Mouse (Mus musculus): Measurements from ENCODE around the gene Arhgef3. TPM values are rescaled to one million over a fixed set of nuclear protein-coding genes. Genes with fewer than 3 reads are reported as not detected.
A peak's percentile ranks its signal among the peaks of the same experiment; 100 is the strongest.

Gene Arhgef3
- polyA plus RNA-seq, 1 experiment from 2014 or later: 81.9 TPM

DNA sequence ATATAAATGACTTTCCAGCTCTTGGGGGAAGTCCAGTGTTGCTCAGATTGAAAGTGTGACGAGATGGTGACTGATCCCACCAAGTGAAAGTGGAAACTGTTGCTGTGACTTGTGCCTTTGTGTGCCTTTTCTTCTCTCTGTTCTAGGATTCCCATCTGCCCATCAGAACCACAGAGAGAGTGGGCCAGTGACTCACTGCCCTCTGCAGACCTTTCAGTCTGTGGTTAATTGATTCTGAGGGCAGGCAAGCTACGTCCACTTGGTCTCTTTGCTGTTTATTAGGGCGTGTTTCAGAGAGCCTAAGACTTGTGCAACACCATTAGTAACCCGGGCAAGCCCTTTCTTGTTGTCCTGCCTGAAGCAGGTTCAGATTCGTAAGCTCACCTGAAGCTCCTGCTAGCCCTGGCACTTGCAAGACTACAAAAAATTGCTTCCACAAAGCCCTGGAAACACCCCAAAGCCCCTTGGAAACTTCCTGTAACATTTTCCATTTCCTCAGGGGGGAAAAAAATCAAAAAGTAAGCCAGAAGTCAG lies 261.5 kb downstream of the Arhgef3 start:
- Histone ChIP-seq H3K36me3 (ENCODE audit: inconsistent target) (no peaks in the 10 kb centered on the region), H3K27ac (peak overlapping the region; percentile 43), H3K4me3 (ENCODE audit: inconsistent target) (no peak overlapping the region), H3K79me2 (ENCODE audit: inconsistent target) (peaks cover 41% of the 10 kb centered on the region)
- 15% methylated on average over 5 of the region's 5 CpGs for WGBS (ENCODE audit: missing documents)

DNA sequence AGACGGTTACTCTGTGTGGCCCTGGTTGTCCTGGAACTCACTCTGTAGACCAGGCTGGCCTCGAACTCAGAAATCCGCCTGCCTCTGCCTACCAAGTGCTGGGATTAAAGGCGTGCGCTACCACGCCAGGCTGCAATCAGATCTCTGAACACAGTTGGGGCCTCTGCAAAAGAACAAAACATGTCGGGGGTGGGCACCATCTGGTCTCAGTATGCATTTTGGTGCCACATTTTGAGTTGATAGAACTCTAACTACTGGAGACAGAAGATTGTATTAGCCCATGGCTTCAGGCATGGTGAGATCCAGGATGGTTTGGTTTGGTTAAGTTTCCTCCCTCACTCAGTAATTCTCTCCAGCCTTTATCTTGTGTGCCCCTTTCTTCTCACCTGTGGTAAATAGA lies 264.0 kb downstream of the Arhgef3 start:
- WGBS (ENCODE audit: missing documents): 85% methylated on average over 7 of the region's 7 CpGs
- Histone ChIP-seq H3K27ac (peak overlapping the region; percentile 84; the same call in 1 of the 2 replicates), H3K4me3 (ENCODE audit: inconsistent target) (no peak overlapping the region), H3K79me2 (ENCODE audit: inconsistent target) (peaks cover 65% of the 10 kb centered on the region), H3K36me3 (ENCODE audit: inconsistent target) (peaks cover 2% of the 10 kb centered on the region; the same call in 1 of the 2 replicates)

DNA sequence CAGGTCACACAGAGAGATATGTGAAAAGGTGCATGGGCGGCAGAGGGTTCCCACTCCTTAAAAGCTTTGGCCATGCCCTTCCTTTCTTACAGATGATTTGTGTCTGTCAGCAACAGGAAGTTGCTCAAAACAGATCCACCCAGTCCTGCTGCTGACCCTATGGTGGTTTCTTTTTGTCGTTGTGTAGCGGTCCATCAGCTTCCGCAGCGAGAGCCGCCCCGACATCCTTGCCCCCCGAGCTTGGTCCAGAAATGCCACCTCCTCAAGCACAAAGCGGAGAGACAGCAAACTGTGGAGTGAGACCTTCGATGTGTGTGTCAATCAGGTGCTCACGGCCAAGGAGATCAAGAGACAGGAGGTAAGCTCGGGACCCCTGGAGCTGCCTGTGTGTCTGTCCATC lies 264.7 kb downstream of the Arhgef3 start:
- under 1% methylated on average over 12 of the region's 12 CpGs for WGBS (ENCODE audit: missing documents)
- Histone ChIP-seq H3K79me2 (ENCODE audit: inconsistent target) (peaks cover 65% of the 10 kb centered on the region), H3K4me3 (ENCODE audit: inconsistent target) (peak overlapping the region; percentile 76), H3K36me3 (ENCODE audit: inconsistent target) (peaks cover 10% of the 10 kb centered on the region; the same call in 1 of the 2 replicates), H3K27ac (peak overlapping the region; percentile 84)

DNA sequence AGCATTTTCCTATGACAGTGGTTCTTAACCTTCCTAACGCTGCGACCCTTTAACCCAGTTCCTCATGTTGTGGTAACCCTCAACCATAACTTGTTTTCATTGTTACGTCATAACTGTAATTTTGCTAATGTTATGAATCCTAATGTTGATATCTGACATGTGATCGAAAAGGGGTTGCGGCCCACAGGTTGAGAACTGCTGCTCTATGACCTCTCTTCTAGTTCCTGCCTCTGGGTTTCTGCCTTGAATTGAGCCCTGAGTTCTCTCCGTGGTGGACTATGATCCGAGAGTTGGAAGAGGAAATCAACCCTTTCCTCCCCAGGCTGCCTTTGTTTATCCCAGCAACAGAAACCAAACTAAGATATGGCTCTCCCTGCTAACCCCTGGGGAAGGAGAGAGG lies 266.8 kb downstream of the Arhgef3 start:
- Histone ChIP-seq H3K79me2 (ENCODE audit: inconsistent target) (peaks cover 65% of the 10 kb centered on the region), H3K4me3 (ENCODE audit: inconsistent target) (no peak overlapping the region; the same call in 1 of the 2 replicates), H3K36me3 (ENCODE audit: inconsistent target) (peaks cover 29% of the 10 kb centered on the region; the same call in 1 of the 2 replicates), H3K27ac (no peak overlapping the region)
- WGBS (ENCODE audit: missing documents): 22% methylated on average over 7 of the region's 7 CpGs

DNA sequence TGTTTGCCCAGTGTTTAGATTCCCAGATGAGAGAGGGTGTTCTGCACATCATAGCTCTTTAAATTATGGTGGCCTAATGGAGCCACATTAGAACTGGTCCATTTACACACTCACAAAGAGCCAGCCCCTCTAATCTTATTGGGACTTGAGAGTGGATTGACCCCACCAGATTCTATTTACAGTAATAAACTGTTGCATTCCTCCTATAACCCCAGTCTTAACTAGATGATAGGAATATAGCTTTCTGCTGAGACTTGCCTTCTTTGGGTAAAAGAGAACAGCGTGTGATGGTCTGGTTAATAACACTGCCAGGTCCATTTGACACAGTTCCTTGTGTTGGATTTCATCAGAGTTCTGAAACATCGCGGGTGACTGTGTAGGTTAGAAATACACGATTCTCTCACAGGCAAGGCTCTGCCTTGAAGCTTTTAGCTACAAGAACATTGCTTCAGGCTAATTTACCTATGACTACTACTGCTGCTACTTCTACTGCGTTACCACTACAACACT lies 268.7 kb downstream of the Arhgef3 start:
- peaks cover 46% of the 10 kb centered on the region for H3K36me3 ChIP-seq (ENCODE audit: inconsistent target)
- H3K27ac ChIP-seq: no peak overlapping the region
- H3K4me3 ChIP-seq (ENCODE audit: inconsistent target): no peak overlapping the region
- peaks cover 50% of the 10 kb centered on the region for H3K79me2 ChIP-seq (ENCODE audit: inconsistent target)
- 87% methylated on average over 5 of the region's 5 CpGs for WGBS (ENCODE audit: missing documents)

DNA sequence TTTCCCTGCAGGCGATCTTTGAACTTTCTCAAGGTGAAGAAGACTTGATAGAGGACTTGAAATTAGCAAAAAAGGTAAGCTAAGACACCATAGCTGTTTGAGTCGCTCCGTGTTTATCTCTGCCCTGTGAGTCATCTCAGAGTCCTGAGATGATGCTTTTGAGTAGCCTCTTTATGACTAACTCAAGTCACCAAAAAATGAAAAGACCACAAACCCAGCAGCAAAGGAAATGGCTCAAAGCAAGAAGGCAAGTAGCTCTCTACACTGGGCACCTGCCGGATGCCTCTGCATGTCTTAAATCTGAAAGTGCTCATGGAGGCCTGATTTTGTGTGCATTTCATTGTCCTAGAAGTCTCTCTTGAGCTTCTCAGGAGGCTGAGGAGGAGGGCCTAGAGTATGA lies 269.4 kb downstream of the Arhgef3 start:
- Histone ChIP-seq H3K27ac (no peak overlapping the region), H3K79me2 (ENCODE audit: inconsistent target) (peaks cover 44% of the 10 kb centered on the region), H3K4me3 (ENCODE audit: inconsistent target) (no peak overlapping the region), H3K36me3 (ENCODE audit: inconsistent target) (peaks cover 53% of the 10 kb centered on the region)
- 97% methylated on average over 4 of the region's 4 CpGs for WGBS (ENCODE audit: missing documents)

DNA sequence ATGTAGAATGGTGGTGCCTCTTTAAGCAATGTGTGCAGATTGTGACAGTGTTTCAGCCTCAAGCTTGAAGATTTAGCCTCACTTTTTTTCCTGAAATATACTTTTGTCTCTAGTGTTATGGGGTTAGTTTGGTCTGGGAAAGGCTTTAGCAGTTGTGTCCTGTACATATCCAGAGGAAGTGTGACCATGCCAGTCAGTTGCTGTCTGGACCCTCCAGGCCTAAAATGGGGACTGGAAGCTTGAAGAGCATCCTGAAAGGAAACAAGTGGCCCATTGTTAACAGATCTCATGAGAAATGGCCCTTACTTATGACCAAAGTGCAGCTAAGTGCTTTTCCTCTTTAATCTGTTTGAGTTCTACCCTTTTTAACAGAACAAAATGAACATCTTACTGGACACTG lies 273.9 kb downstream of the Arhgef3 start:
- Histone ChIP-seq H3K79me2 (ENCODE audit: inconsistent target) (peaks cover under 1% of the 10 kb centered on the region; the same call in 1 of the 2 replicates), H3K27ac (no peak overlapping the region), H3K36me3 (ENCODE audit: inconsistent target) (peaks cover 81% of the 10 kb centered on the region), H3K4me3 (ENCODE audit: inconsistent target) (no peak overlapping the region)

DNA sequence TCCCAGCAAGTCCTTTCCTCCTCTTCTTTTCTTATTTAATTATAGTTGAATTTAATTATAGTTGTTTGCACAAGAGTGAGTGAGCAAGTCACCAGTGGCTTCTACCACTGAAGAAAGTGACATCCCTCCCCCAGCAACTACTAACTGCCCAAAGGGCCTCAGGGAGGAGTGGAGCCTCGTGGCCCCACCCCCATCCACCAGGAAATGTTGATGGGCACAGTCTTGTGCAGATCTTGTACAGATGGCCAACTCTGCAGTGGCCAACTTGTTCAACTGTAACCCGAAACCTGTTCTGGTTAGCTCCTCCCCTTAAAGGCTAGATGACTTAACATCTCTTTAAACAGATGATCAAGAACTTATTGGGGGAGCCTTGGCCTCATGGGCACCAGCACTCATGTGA lies 275.0 kb downstream of the Arhgef3 start:
- Histone ChIP-seq H3K4me3 (ENCODE audit: inconsistent target) (no peak overlapping the region), H3K27ac (no peak overlapping the region)
- WGBS (ENCODE audit: missing documents): 85% methylated on average over 2 of the region's 2 CpGs

DNA sequence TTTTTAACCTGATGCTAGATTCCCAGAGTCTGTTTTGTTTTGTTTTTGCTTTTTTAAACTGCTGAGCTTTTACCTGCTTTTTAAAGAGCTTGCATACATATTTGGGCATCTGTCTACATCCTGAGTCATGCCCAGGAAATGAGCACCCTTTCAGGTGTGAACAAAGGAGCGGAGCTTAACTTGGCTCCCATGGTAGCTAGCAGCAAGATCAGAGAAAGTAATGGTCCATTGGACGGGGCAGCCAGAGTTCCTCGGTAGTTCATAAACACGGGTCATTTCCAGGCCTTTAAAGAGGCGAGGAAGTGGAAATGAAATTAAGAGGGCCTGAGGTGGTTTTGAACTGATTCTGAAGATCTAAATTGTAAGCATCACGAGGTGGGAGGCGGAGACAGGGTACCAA lies 276.0 kb downstream of the Arhgef3 start:
- Histone ChIP-seq H3K79me2 (ENCODE audit: inconsistent target) (no peaks in the 10 kb centered on the region), H3K4me3 (ENCODE audit: inconsistent target) (no peak overlapping the region), H3K36me3 (ENCODE audit: inconsistent target) (peaks cover 75% of the 10 kb centered on the region), H3K27ac (no peak overlapping the region)
- WGBS (ENCODE audit: missing documents): 89% methylated on average over 6 of the region's 7 CpGs

More for the DNA sequence above, 275.0 kb downstream of the Arhgef3 start:
- Histone ChIP-seq H3K36me3 (ENCODE audit: inconsistent target) (peaks cover 81% of the 10 kb centered on the region), H3K79me2 (ENCODE audit: inconsistent target) (no peaks in the 10 kb centered on the region)

DNA sequence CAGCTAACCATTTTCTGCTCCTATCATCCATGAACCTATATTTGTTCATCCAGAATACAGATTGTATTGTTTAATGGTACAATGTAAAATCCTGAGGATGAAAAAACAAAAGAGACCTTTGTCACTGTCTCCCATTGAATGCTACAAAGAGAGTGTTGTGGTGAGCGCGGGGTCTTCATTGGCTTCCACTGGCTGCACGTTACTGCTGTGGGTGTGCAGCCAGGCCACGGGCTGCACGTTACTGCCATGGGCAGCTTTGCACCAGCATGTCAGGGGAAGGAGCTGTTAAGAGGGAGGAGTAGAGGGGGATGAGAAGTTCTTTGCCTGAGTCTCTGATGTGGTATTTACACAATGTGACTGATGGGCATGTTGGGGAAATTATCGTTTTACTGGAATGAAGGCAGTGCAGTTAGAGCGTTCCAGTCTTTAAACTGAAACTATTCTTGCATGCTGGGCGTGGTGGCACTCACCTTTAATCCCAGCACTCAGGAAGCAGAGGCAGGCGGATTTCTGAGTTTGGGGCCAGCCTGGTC lies 277.1 kb downstream of the Arhgef3 start:
- Histone ChIP-seq H3K36me3 (ENCODE audit: inconsistent target) (peaks cover 74% of the 10 kb centered on the region), H3K4me3 (ENCODE audit: inconsistent target) (no peak overlapping the region), H3K79me2 (ENCODE audit: inconsistent target) (no peaks in the 10 kb centered on the region), H3K27ac (no peak overlapping the region)
- WGBS (ENCODE audit: missing documents): 88% methylated on average over 9 of the region's 9 CpGs

DNA sequence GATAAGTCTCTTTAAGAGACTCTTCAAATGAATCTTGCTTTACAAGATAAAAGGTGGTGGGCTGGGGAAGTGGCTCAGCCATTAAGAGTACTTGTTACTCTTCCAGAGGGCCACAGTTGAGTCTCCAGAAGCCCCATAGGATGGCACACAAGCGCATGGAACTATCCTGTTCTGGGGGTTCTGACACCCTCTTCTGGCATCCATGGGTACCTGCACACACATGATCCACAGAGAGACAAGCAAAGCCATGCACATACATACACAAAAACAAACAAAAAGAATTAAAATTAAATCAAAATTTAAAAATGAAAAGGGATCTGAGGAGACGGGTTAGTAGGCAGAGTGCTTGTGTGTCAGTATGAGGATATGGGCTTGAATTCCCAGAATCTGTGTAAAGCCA lies 278.0 kb downstream of the Arhgef3 start:
- WGBS (ENCODE audit: missing documents): 94% methylated on average over 2 of the region's 2 CpGs
- Histone ChIP-seq H3K27ac (no peak overlapping the region), H3K36me3 (ENCODE audit: inconsistent target) (peaks cover 66% of the 10 kb centered on the region), H3K79me2 (ENCODE audit: inconsistent target) (no peaks in the 10 kb centered on the region), H3K4me3 (ENCODE audit: inconsistent target) (no peak overlapping the region)

DNA sequence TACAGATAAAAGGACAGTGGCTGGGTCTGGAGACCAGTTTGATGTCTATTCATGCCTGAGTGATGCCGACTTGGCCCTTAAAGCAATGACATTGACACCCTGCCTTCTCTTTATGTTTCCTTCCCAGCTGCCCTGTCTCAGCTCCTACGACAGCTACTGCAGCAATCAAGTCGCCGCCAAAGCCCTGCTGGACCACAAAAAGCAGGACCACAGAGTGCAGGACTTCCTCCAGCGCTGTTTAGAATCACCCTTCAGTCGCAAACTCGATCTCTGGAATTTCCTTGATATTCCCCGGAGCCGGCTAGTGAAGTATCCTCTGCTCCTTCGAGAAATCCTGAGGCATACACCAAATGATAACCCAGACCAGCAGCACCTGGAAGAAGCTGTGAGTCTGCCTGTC lies 279.1 kb downstream of the Arhgef3 start:
- WGBS (ENCODE audit: missing documents): 89% methylated on average over 10 of the region's 10 CpGs
- H3K4me3 ChIP-seq (ENCODE audit: inconsistent target): no peak overlapping the region
- H3K27ac ChIP-seq: no peak overlapping the region
- peaks cover 67% of the 10 kb centered on the region for H3K36me3 ChIP-seq (ENCODE audit: inconsistent target)
- H3K79me2 ChIP-seq (ENCODE audit: inconsistent target): no peaks in the 10 kb centered on the region

DNA sequence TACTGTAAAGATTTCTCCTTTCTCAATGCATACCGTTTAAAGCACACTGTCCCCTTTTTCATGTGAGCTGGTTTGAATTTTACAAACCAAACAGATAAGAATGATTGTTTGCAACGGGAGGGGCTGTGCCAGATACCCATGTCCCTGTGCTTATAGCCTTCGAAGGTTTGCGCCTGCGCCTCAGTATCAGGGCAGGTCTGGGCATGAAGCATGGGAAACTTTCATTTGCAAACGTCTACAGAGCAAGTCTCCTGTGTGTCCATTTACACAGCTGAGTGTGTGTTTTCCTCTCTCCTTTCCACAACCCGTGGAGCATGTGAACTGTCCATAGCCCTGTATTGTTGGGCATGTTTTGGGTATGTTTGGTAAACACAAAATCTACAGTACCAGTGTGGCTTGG lies 281.7 kb downstream of the Arhgef3 start:
- H3K27ac ChIP-seq: no peak overlapping the region
- no peaks in the 10 kb centered on the region for H3K79me2 ChIP-seq (ENCODE audit: inconsistent target)
- H3K4me3 ChIP-seq (ENCODE audit: inconsistent target): no peak overlapping the region
- 93% methylated on average over 7 of the region's 7 CpGs for WGBS (ENCODE audit: missing documents)
- peaks cover 66% of the 10 kb centered on the region for H3K36me3 ChIP-seq (ENCODE audit: inconsistent target)

DNA sequence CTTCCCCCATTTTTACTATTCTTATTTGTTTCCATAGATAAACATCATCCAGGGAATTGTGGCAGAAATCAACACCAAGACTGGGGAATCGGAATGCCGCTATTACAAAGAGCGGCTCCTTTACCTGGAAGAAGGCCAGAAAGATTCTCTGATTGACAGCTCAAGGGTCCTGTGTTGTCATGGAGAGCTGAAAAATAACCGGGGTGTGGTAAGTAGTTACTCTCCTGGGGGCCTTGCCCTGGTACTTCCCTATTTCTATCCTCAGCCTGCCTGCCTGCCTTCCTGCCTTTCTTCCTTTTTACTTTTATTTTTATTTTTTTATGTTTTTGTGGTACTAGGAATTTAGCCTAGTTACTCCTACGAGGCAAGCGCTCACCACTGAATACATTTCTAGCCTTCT lies 282.8 kb downstream of the Arhgef3 start:
- H3K4me3 ChIP-seq (ENCODE audit: inconsistent target): no peak overlapping the region
- H3K36me3 ChIP-seq (ENCODE audit: inconsistent target): peaks cover 68% of the 10 kb centered on the region
- H3K79me2 ChIP-seq (ENCODE audit: inconsistent target): no peaks in the 10 kb centered on the region
- 9% methylated on average over 6 of the region's 6 CpGs for WGBS (ENCODE audit: missing documents)
- H3K27ac ChIP-seq: 0 out of 2 replicates have a peak overlapping the region, but pooled peaks have one; percentile 10

DNA sequence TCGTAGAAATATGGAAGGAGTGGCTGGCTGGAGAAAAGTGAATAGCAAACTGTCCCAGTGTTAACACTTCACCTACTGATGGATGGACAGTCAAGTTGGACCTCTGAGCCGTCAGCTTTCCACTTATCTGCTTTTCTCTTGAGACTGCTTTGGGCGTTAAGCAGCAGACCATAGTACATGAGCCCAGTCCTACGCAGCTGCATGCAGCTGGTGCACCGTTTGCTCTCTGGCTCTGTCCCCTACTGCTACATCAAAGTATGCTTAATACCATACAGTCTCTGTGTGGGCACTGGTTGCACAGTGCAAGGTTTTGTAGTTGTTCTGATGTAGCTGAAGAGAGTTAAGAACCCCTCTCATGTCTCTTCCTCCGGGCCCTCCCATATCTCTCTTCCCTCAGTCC lies 285.8 kb downstream of the Arhgef3 start:
- Histone ChIP-seq H3K4me3 (ENCODE audit: inconsistent target) (no peak overlapping the region), H3K36me3 (ENCODE audit: inconsistent target) (peaks cover 59% of the 10 kb centered on the region), H3K79me2 (ENCODE audit: inconsistent target) (no peaks in the 10 kb centered on the region), H3K27ac (no peak overlapping the region)
- 96% methylated on average over 5 of the region's 6 CpGs for WGBS (ENCODE audit: missing documents)

Measured in macrophage (primary cell).